Mouse (Mus musculus) embryo, embryonic 10.5 days (tissue): Measurements from ENCODE around the gene Pld5.

Source experiments
- DNase-seq: peaks from one replicate; pipeline ENCODE4 v3.0.0-alpha.2; 2015; ENCODE audit warnings: low spot score

Pld5 gene

DNA sequence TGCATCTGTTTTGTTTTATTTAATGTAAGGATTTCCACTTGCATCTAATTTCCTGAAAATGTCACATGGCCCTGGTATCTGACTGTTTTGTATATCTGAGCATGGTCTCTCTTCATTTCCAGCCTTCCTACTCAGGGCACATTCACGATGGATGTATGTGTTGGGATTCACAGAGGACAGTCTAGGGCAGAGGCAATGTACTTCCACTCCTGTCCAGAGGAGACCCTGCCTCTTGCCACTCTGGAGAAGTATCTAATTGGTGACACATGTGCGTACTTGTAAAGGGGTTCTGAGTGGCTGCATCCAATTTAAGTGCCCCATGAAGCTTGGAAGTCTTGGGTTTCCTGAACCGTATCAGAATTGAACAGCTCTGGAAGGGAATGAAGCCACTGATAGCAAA is 324.7 kb downstream of the Pld5 start:
- no peak for DNase-seq

DNA sequence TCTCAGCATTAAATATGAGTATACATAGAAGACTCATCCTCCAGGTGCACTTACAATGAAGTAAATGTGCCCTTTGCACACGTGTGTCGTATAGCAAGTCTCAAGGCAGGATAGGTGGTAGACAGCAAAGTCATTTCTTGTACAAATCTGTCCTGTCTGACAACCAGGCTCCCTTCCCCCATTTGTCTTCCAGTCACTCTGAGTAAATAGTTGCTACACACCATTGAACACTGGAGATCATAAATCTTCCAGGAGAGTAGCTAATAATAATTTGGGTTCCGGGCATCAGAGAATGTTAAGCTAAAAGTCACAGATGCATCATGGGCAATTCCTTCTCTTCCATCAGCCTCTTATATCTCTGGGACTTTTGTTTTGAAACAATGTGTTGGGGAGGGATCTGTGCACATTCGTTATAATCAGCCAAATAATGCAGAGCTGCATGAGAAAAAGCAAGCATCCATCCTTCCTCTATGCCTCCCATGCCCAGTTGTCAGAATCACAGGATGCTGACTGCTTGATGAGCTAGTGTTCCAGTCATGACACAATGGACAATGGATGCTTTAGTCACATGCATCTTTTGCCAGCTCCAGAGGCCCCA is 328.3 kb downstream of the Pld5 start:
- no peak for DNase-seq

DNA sequence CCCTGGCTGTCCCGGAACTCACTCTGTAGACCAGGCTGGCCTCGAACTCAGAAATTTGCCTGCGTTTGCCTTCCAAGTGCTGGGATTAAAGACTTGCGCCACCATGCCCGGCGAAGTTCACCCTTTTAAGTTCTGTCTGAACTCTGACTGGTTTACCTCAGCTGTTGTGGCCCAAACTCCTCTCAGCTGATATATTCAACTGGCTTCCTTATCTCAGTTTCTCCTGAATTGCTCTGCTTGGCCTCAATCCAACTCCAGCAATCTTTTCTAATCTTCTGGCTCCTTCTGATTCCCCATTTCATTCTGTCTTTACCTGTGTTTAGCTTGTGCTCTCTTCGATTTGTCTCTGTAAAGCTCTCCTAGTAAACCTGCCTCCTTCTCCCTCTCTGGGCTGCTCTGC is 331.9 kb downstream of the Pld5 start:
- no peak for DNase-seq

DNA sequence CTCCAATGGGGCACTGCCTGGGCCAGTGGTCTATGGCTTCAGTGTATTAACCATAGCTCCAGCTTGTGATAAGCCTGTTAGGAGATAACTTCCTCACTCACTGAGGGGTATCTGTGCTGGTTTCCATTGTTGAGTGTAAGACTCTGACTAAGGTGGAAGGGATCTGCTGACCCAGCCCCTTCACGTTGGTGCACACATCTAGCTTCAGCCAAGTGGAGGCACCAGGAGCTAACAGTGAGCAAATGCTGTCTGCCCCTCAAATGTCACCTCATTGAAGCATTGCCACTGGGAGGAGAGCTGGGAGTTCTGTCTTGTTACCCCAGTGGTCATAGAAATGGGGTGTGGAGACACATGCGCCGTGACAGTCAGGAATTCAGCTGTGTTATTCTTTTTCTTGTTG is 336.4 kb downstream of the Pld5 start:
- DNase-seq: no peak

DNA sequence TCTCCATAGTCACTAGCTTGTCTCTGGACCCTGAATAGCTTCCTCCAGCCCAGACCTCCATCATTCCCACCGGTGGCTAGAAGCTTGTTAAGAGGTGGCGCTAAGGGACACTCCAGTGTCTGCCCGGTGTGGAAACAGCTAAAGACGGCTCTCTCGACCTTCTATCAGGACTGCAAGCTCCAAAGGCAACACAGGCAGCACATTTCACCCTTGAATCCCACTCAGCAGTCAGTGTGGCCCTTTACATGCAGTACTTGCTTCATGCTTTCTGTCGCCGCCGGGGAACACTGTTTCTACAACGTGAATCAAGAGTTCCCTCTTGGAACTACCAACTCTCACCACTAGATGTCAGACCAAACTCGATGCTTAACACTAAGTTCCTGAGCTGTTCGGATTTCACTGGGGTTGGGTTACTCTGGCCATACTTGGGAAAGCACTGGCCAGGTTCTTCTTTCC is 338.8 kb downstream of the Pld5 start:
- DNase-seq: peak; percentile 96

DNA sequence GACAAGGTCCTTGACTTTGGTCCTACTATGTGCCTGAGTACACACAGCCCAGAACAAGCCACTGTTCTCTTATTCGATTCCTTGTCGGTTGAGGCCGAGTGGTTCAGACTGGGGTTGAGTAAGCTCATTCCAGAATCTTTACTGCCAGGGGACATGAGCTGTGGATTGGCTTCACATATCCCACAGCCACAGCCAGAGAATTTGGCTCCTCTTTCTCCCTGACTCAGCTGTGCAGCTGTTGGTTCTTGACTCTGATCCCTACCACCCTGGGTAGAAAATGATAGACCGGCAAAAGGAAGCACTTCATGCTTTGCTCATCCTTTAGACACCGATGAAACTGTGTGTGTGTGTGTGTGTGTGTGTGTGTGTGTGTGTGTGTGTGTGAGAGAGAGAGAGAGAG is 343.7 kb downstream of the Pld5 start:
- DNase-seq: no peak

DNA sequence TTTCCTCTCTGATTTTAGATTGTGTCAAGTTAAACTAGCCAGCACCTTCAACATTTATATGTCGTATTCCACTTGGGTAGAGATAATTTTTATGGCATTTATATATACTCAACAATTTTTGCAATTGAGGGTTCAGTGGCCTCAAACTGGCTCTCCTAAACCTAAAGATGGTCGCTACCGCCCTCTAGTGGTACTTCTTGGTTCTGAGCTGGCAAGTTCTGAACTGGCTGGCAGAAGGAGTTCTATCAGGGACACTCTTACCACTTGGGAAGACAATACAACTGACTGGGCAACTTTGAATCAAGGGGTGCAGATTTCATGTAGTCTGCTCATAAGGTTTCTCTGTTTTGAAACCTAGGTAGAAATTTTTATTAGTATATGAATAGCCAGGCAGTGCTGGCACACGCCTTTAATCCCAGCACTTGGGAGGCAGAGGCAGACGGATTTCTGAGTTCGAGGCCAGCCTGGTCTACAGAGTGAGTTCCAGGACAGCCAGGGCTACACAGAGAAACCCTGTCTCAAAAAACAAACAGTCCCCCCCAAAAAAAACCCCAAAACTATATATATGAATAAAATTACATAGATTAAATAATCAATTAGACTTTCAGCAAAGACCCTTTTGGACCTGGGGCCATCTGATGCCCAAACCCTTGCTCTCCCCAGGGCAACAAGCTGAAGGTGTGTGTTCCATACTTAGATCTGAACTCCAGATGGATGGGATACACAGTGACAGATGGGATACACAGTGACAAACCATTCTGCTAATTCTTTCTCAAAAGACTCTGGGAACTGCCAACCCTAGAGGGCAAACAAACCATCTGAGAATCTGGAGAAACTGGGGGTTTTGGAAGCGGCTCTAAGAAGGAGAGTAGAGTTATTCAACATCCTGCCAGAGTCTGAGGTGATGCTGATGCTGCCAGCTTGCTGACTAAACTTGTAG is 351.0 kb downstream of the Pld5 start:
- peak; percentile 78 for DNase-seq

DNA sequence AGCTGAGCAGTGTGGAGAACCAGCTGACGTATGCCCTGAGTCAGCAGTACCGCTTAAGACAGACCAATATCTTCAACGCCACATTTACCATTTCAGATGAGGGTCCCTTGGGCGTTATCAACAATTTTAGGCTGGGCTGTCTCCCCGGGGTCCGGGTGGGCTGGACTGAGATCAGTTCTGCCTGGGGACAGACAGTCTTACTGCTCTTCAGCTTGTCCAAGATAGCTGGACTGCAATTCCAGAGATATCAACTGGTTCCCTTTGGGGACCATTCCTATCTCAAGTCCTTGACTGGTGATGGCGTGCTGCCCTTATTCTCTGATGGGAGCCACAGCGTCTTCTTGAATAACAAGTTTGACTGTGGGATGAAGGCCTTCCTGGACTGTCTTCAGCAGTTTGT is 354.0 kb downstream of the Pld5 start:
- DNase-seq: no peak

DNA sequence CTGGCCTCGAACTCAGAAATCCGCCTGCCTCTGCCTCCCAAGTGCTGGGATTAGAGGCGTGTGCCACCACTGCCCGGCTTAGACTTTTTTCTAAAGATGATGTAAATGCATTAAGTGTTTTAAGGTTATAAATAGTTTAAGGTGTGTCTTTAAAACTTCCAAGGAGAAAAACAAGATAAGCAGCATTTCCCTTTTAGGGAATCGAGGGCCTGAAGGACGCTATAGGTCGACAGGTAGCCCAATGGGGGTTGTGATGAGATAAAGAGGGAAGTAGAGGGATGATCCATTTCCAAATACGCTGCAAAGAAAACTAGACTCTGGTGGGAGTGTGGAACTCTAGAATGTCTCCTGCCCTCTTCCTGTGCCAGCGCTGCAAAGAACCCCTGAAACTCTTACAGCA is 355.1 kb downstream of the Pld5 start, which contains the start of gene Gm38100:
Gene Gm38100 (plus strand): TSS at position 301 of the 400 bp plus-strand sequence.
- DNase-seq: no peak

DNA sequence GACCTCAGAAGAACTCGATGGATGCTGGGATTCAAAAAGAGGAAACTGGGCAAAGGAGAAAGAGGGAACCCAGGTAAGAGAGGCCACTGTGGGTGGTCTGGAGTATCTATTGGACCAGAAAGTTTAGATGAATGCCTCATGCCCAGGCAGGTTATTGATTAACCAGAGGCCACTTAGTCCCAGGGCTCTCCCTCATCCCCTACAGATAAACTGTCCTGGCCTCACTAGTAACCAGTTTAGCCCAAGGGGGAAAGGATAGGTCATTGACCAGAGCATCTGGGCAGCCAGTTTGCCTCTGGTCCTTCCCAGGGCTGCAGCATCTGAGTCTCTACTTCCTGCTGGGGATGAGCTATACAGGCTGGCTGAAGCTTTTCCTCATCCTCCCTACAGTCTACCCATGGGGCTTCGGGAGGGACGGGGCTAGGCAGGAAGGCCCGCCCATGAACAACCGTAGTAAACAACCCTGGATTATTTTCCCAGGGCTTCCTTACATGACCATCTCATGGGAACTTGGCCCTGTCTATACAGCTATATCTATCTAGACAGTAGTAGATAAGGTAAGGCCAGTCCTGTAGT is 361.3 kb downstream of the Pld5 start:
- DNase-seq: no peak
